Mouse (Mus musculus) CH12.LX (cell line): ENCODE results near the gene Uvssa. TPM values are rescaled to one million over a fixed set of nuclear protein-coding genes. Genes with fewer than 3 reads are reported as not detected.

Source experiments
- DNase-seq: peaks from one replicate; pipeline ENCODE4 v3.0.0-alpha.2; 2013; ENCODE audit errors: extremely low read depth
- H3K27ac ChIP-seq: 2 replicates; pipeline ENCODE4 v1.5.1; 2012; ENCODE audit warnings: low read depth, mild to moderate bottlenecking, control low read depth, moderate library complexity; ENCODE audit not compliant: insufficient read depth
- H3K27me3 ChIP-seq: replicated peaks from 2 replicates; pipeline ENCODE3; 2012; ENCODE audit warnings: inconsistent platforms
- H3K36me3 ChIP-seq, 2 experiments: replicated peaks in 1 of 2; 2 replicates each; pipeline versions ENCODE3 to v1.6.1; 2012; ENCODE audit warnings: inconsistent platforms in 1 of 2, low read length in 1 of 2, mild to moderate bottlenecking in 1 of 2, mixed read lengths in 1 of 2, moderate library complexity in 1 of 2; ENCODE audit not compliant: control insufficient read depth in 1 of 2, insufficient read depth in 1 of 2
- H3K4me1 ChIP-seq, 2 experiments: 2 replicates each; pipeline ENCODE4 v1.6.1; 2012; ENCODE audit warnings: inconsistent platforms in 1 of 2, moderate library complexity in 1 of 2; ENCODE audit not compliant: insufficient read depth in 2 of 2, control insufficient read depth in 1 of 2
- H3K4me2 ChIP-seq: 2 replicates; pipeline ENCODE4 v1.6.1; 2012; ENCODE audit warnings: low read depth, mild to moderate bottlenecking, control low read depth; ENCODE audit not compliant: poor library complexity, insufficient read depth, severe bottlenecking
- H3K4me3 ChIP-seq, 3 experiments: fragments of 150-350 bp in 1 of 3; sonication (generic) in 1 of 3; replicated peaks in 1 of 3; 2 replicates each; pipeline versions ENCODE3 to v1.5.1; 2011 to 2012; ENCODE audit warnings: low read depth in 2 of 3, low read length in 2 of 3, mild to moderate bottlenecking in 2 of 3, moderate library complexity in 2 of 3, control low read depth in 1 of 3, improper control_type of control experiment in 1 of 3, inconsistent platforms in 1 of 3, mixed read lengths in 1 of 3; ENCODE audit not compliant: poor library complexity in 1 of 3
- H3K79me2 ChIP-seq: replicated peaks from 2 replicates; pipeline ENCODE4 v1.6.1; 2012; ENCODE audit warnings: mild to moderate bottlenecking, moderate library complexity; ENCODE audit not compliant: control insufficient read depth, poor library complexity, insufficient read depth, severe bottlenecking; ENCODE audit errors: extremely low read depth
- H3K9ac ChIP-seq: 2 replicates; pipeline ENCODE4 v1.6.1; 2012; ENCODE audit warnings: low read depth, mild to moderate bottlenecking, control low read depth, moderate library complexity; ENCODE audit not compliant: insufficient read depth
- H3K9me3 ChIP-seq: replicated peaks from 2 replicates; pipeline ENCODE3; 2012; ENCODE audit warnings: low read length, inconsistent platforms, mixed read lengths
- E2F4 ChIP-seq: IDR thresholded peaks from 2 replicates; pipeline ENCODE4 v1.6.1; 2011; ENCODE audit warnings: low read depth, low read length, improper control_type of control experiment; ENCODE audit not compliant: insufficient replicate concordance
- EP300 ChIP-seq: IDR thresholded peaks from 2 replicates; pipeline ENCODE4 v1.6.1; 2011; ENCODE audit warnings: low read length, improper control_type of control experiment
- GABPA ChIP-seq: IDR thresholded peaks from 2 replicates; pipeline ENCODE4 v1.6.1; 2012; ENCODE audit warnings: low read depth, low read length, improper control_type of control experiment, inconsistent platforms; ENCODE audit not compliant: insufficient replicate concordance
- KAT2A ChIP-seq: IDR thresholded peaks from 2 replicates; pipeline ENCODE4 v1.6.1; 2012; ENCODE audit warnings: low read length, improper control_type of control experiment, inconsistent platforms; ENCODE audit not compliant: insufficient replicate concordance
- MAX ChIP-seq: IDR thresholded peaks from 2 replicates; pipeline ENCODE4 v1.6.1; 2011; ENCODE audit warnings: low read length, improper control_type of control experiment
- MAZ ChIP-seq: IDR thresholded peaks from 2 replicates; pipeline ENCODE4 v1.6.1; 2012; ENCODE audit warnings: low read depth, mild to moderate bottlenecking, inconsistent platforms, low read length, improper control_type of control experiment, moderate library complexity
- MEF2A ChIP-seq: IDR thresholded peaks from 2 replicates; pipeline ENCODE4 v1.6.1; 2014; ENCODE audit warnings: low read depth, mild to moderate bottlenecking, inconsistent platforms, low read length, improper control_type of control experiment, borderline replicate concordance
- MYC ChIP-seq: IDR thresholded peaks from 2 replicates; pipeline ENCODE4 v1.6.1; 2011; ENCODE audit warnings: low read depth, mild to moderate bottlenecking, improper control_type of control experiment, low read length
- PAX5 ChIP-seq: IDR thresholded peaks from 2 replicates; pipeline ENCODE4 v1.6.1; 2012; ENCODE audit warnings: low read length, inconsistent platforms, mixed read lengths
- POLR2A ChIP-seq: IDR thresholded peaks from 2 replicates; pipeline ENCODE4 v1.6.1; 2011; ENCODE audit warnings: low read depth, mild to moderate bottlenecking, improper control_type of control experiment, low read length
- RAD21 ChIP-seq: IDR thresholded peaks from 2 replicates; pipeline ENCODE4 v1.6.1; 2011; ENCODE audit warnings: low read depth, mild to moderate bottlenecking, low read length, improper control_type of control experiment, moderate library complexity
- RCOR1 ChIP-seq: conservative IDR thresholded peaks from 2 replicates; pipeline ENCODE4 v1.6.1; 2012; ENCODE audit warnings: low read depth, mild to moderate bottlenecking, inconsistent platforms, low read length, improper control_type of control experiment
- SIN3A ChIP-seq: IDR thresholded peaks from 2 replicates; pipeline ENCODE4 v1.6.1; 2012; ENCODE audit warnings: low read length, improper control_type of control experiment, inconsistent platforms
- TCF12 ChIP-seq: IDR thresholded peaks from 2 replicates; pipeline ENCODE4 v1.6.1; 2014; ENCODE audit warnings: low read depth, mild to moderate bottlenecking, inconsistent platforms, low read length, improper control_type of control experiment
- USF2 ChIP-seq: conservative IDR thresholded peaks from 2 replicates; pipeline ENCODE4 v1.6.1; 2011; ENCODE audit warnings: low read depth, low read length, improper control_type of control experiment
- ZKSCAN1 ChIP-seq: IDR thresholded peaks from 2 replicates; pipeline ENCODE4 v1.6.1; 2012; ENCODE audit warnings: low read depth, inconsistent platforms, low read length, improper control_type of control experiment, borderline replicate concordance
- ZMIZ1 ChIP-seq: IDR thresholded peaks from 2 replicates; pipeline ENCODE4 v1.6.1; 2012; ENCODE audit warnings: low read depth, mild to moderate bottlenecking, inconsistent platforms, low read length, improper control_type of control experiment
- dilution Hi-C: fragments of 300-500 bp; cut with MboI; formaldehyde crosslinking; loops from 2 replicates; pipeline ENCODE4 v1.14.3; 2020; ENCODE audit warnings: low sequenced_read_pairs; ENCODE audit not compliant: extremely low pct_unique_long_range_greater_than_20kb, extremely low pct_ligation_motif_present
- in situ Hi-C: fragments of 300-500 bp; cut with MboI; formaldehyde crosslinking; loops from 3 replicates; pipeline ENCODE4 v1.14.3; 2019; ENCODE audit warnings: low sequenced_read_pairs, low pct_ligation_motif_present, low pct_unique_long_range_greater_than_20kb, mixed read lengths
- polyA plus RNA-seq: library from polyadenylated mRNA; unstranded; fragments of >175 nt; gene quantifications from 2 replicates; pipeline ENCODE4 v1.2.1, GENCODE M21; 2012; ENCODE audit warnings: low read depth; ENCODE audit not compliant: insufficient read length
- total RNA-seq, 2 experiments: library from RNA; depleted of rRNA; stranded (reverse); fragments of 300-350 nt in 1 of 2; fragments of >200 nt in 1 of 2; gene quantifications; 2 replicates each; pipeline ENCODE4 v1.2.3; 2012 to 2014

The Uvssa gene
- total and polyA plus RNA-seq, 3 experiments, result 2.6 to 5.8 (median 2.9) TPM

DNA sequence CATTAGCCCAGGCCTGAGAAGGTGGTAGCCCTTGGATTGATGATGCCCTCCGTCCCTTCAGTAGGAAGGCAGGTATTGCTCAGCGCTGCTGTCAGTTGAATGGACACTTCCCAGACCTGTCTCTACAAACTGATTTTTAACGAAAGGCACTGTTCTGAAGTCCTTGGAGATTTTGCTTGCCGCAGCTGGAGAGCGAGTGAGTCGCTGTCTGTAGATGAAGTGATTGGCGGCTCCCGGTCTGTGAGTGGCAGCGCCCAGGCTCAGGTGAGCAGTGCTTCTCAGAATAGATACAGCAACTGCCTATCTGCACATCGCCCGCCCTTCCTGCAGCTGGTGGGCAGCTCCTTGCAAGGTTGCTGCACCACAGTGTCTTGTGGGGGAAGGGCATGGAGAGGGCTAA is 17.3 kb downstream of the Uvssa start:
- in situ Hi-C loops, result no loop called here
- no peak for DNase-seq
- no peaks in the 10 kb centered on the region for H3K4me1 ChIP-seq
- TF ChIP-seq GABPA (no peak), EP300 (no peak), TCF12 (no peak), SIN3A (no peak), E2F4 (no peak), MEF2A (no peak), RCOR1 (no peak)
- TF ChIP-seq, all 38 proteins: peak for 0
- H3K27me3 ChIP-seq, result no peaks in the 10 kb centered on the region
- dilution Hi-C loops, result no loop called here
- H3K4me2 ChIP-seq, result no peak overlapping the region
- H3K4me3 ChIP-seq, result no peak overlapping the region
- H3K9me3 ChIP-seq, result no peaks in the 10 kb centered on the region
- no peaks in the 10 kb centered on the region for H3K79me2 ChIP-seq
- H3K36me3 ChIP-seq, result peaks cover 29 to 77% of the 10 kb centered on the region in 2 experiments
- H3K9ac ChIP-seq, result no peak overlapping the region
- H3K27ac ChIP-seq, result no peak overlapping the region

- Histone ChIP-seq H3K9ac (no peak overlapping the region), H3K27me3 (no peaks in the 10 kb centered on the region), H3K4me3 (no peak overlapping the region), H3K4me1 (no peaks in the 10 kb centered on the region), H3K36me3 (peaks cover 21 to 75% of the 10 kb centered on the region in 2 experiments), H3K79me2 (no peaks in the 10 kb centered on the region), H3K4me2 (no peak overlapping the region), H3K9me3 (no peaks in the 10 kb centered on the region), H3K27ac (no peak overlapping the region)
- DNase-seq, result no peak
- dilution Hi-C loops (no loop called here), in situ Hi-C loops (no loop called here)
- no peak for TF ChIP-seq PAX5
- no peak for TF ChIP-seq POLR2A
- no peak for TF ChIP-seq MYC
- TF ChIP-seq RAD21, result no peak
- no peak for TF ChIP-seq ZMIZ1
- no peak for TF ChIP-seq SIN3A
- no peak for TF ChIP-seq MAX
- TF ChIP-seq GABPA, result no peak
- no peak for TF ChIP-seq MAZ
- no peak for TF ChIP-seq ZKSCAN1
- TF ChIP-seq USF2, result no peak
- TF ChIP-seq KAT2A, result no peak
Observed at GRCm38 (mm10) chr5:33396828-33397227, 18.5 kb downstream of the Uvssa start.
